Mouse (Mus musculus): ENCODE results near the gene Luzp2.
"Not testable (repeated sequence)": the region's sequence is repeated elsewhere in the genome, so short reads cannot be mapped to it uniquely, and the experiment has no call there.

Gene Luzp2

DNA sequence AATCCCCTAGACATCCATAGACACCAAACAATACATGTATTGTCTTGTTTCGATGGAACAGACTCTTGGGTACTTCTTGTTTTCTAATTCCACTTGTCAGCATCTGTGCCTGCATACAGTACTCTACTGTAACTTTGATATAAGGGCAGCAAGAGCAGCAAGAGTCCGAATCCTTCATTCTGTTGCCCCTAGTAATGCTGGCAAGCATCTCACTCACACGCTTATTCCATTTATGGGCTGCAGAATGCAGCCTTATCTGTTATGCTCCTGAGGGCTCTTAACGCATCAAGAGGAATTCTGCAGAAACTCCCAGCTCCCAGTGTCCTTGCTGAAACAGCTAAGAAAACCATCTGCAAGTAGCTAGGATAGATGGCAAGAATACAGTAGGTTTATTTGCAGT lies 145.3 kb downstream of the Luzp2 start:
- no peak for ATAC-seq (ENCODE audit: insufficient number of reproducible peaks, low FRiP score, low TSS enrichment)

DNA sequence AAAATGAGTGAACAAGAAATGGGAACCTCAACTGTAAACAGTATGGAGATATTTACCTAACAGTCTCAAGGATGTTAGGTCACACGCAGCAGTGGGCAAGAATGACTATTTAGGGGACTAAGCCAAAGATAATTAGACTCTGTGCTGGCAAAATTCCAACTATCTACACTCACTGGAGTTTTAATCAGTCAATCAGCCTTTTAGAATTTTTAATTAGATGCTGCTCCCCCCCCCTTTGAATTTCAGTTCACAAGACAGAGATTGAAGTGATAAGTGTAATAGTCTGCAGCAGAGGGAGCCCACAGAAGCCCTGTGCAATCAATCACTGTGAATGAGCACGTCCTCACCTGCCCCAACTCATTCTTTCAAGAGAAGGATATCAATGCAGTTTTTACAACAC lies 165.1 kb downstream of the Luzp2 start:
- no peak for ATAC-seq (ENCODE audit: insufficient number of reproducible peaks, low FRiP score, low TSS enrichment)

DNA sequence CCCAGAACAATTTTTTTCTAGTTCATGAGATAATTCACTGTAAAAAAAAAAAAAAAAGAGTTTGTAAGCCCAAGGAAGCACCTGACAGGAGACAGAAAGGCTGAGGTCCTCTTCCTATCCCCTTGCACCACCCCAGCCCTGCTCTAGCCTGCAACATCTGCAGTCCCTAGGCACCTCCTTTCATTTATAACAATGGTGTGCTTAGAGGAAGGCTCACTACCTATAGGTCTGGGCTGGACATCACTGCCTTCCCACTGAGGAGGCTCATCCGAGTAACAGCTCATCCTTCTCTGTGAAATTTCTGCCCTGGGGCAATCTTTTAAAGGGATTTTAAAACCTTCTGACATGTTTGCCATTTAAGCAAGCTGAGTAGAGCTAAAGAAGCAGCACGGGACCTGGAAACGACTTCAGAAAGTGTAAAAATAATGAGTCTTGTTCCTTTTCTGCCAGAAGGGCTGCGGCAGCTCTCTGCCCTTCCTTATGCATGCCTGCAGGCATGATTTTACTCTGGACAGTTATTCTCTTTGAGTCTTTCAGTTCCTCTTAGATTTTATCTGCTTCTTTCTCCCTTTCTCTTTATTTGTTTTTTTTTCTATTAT lies 174.0 kb downstream of the Luzp2 start:
- no peak for ATAC-seq (ENCODE audit: insufficient number of reproducible peaks, low FRiP score, low TSS enrichment)

DNA sequence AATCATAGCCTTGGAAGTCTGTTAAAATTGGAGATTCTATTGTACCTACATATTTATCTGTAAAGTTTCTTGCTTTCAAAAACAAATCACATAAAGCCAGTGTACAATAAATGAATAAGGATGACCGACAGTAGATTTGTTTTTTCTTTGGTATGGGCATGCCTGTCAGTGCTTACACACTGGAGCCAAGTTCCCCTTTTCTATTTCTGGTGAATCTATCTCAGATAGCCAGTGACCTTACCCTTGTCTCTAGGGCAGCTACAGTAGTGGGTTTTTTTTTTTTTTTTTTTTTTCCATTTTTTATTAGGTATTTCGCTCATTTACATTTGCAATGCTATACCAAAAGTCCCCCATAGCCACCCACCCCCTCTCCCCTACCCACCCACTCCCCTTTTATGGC lies 298.6 kb downstream of the Luzp2 start:
- not testable (repeated sequence) for ATAC-seq (ENCODE audit: insufficient number of reproducible peaks, low FRiP score, low TSS enrichment)

DNA sequence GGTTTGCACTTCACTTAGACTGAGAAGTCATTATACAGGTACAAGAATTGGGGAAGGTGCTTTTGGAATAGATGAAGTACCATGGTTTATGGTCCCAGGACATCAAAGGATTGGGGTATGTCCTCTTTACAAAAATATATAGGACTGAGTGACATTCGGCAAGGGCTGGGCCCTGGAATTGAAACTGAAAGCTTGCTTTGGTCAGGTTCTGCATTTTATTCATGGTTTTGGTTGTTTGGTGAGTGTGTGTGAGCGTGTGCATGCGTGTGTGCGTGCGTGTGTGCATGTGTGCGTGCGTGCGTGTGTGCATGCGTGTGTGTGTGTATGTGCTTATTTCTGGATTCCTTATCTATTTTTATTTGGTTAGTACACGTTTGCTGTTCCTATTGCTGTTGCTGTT lies 353.6 kb downstream of the Luzp2 start:
- ATAC-seq (ENCODE audit: insufficient number of reproducible peaks, low FRiP score, low TSS enrichment): no peak

DNA sequence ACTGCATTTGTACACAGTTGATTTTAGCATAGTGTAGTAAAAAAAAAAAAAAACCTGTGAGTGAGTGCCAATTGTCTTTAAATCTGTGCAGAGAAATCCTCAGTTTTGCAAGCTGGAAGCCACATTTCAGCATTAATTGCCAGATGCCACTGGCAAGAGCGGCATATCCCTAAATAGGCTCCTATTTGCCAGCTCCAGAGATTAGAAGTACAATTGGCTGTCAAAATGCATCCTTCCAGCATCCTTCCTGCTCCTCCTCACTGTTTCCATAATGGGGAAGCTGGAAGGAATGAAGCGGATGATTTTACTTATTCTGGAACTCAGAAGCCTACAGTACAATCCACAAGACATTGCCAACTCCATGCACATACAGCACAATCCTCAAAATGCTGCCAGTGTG lies 354.2 kb downstream of the Luzp2 start:
- ATAC-seq (ENCODE audit: insufficient number of reproducible peaks, low FRiP score, low TSS enrichment): no peak

DNA sequence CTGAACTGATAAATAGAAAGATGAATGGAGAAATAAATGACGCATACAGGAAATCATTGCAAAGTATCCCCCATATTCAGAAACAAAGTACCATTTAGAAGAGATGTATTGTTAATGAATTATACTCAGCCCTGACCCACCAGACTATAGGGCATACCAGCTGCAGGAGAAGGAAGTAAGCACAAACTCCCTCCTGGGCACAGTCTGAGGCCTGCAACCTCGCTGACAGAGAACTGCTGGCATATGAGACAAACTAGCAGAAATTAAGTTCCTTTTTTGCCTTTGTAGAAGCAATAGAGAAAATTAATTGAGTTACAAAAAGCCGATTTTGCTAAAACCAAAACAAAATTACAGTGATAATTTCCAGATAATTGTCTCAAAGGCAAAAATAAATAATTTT lies 355.4 kb downstream of the Luzp2 start:
- no peak for ATAC-seq (ENCODE audit: insufficient number of reproducible peaks, low FRiP score, low TSS enrichment)

DNA sequence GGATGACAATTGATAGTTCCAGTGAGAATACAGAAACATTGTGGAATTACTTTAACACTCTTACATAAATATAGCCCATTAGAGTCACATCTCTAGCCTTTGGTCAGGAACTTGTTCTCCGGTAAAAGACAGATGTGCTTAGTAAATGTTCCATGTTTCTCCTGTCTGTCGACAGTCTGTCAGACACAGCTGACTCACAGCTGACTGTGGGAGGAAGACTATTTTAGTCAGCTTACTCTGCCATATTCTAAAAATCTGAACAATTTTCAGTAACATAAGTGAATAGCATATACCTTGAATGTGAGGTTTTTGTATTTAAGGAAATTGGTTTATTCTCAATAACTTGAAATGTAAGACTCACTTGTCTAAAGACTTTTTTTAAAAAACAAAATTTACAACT lies 363.5 kb downstream of the Luzp2 start:
- no peak for ATAC-seq (ENCODE audit: insufficient number of reproducible peaks, low FRiP score, low TSS enrichment)

DNA sequence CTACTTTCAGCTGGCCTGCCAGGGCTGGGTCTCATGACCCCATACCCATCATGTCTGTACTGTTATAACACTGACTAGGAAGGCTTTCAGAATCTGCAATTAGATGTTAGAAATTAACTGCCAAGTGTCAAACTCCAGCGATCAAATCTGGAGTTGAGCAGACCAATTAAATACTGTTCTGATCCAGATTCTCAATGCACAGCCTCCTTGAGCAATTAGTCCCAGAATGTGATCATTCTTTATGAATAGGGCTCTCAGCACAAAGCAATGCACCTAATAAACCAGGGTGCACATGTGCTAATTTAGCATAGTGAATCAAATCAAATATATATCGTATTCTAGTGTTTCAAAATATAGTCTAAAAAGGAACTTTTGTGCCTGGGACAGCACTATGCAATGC lies 387.7 kb downstream of the Luzp2 start:
- ATAC-seq (ENCODE audit: insufficient number of reproducible peaks, low FRiP score, low TSS enrichment): no peak

DNA sequence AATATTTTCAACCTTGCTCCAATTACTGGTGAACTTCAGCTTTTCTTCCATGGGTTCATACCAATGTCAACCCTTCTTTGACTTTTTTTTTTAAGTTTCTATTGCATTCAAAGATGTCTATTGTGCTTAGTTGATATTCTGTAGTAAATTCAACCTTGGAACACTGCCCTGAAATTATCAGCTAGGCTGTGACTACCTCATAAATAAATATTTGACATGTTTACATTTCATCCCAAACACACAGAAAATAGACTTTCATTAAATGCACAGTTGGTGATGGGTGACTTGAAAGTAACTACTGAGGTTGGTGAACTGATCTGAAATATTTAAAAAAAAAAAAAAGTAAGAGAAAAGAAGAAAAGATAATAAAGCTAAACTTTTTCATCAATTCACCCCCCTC lies 394.1 kb downstream of the Luzp2 start:
- ATAC-seq (ENCODE audit: insufficient number of reproducible peaks, low FRiP score, low TSS enrichment): no peak
